Mouse (Mus musculus) heart, embryonic 14.5 days (tissue): ENCODE results near the gene Mucl3. TPM values are rescaled to one million over a fixed set of nuclear protein-coding genes. Genes with fewer than 3 reads are reported as not detected.

Source experiments
- ATAC-seq: fragments of 200-750 bp; cut with Nextera tagmentation; 2 replicates; pipeline ENCODE4 v1.8.0; 2017; ENCODE audit warnings: low read depth, moderate TSS enrichment; ENCODE audit not compliant: insufficient number of reproducible peaks, insufficient read depth, low FRiP score
- H3K27ac ChIP-seq, 2 experiments: fragments of 200-500 bp in 1 of 2; fragments of 300-500 bp in 1 of 2; sonication (generic) in 1 of 2; replicated peaks in 1 of 2; 2 replicates each; pipeline ENCODE4 v1.5.1; 2012 to 2014; ENCODE audit warnings: low read depth in 2 of 2, low read length in 2 of 2, control low read depth in 1 of 2, mild to moderate bottlenecking in 1 of 2, mixed read lengths in 1 of 2; ENCODE audit not compliant: control insufficient read depth in 1 of 2, insufficient read depth in 1 of 2
- H3K27me3 ChIP-seq: fragments of 300-500 bp; sonication (generic); 2 replicates; pipeline ENCODE4 v1.6.1; 2014; ENCODE audit warnings: mild to moderate bottlenecking, low read length, control low read depth; ENCODE audit not compliant: control insufficient read depth, insufficient read depth
- H3K36me3 ChIP-seq: fragments of 300-500 bp; sonication (generic); 2 replicates; pipeline ENCODE4 v1.6.1; 2014; ENCODE audit warnings: mild to moderate bottlenecking, control low read depth, low read length, mixed read lengths; ENCODE audit not compliant: control insufficient read depth, insufficient read depth
- H3K4me1 ChIP-seq, 2 experiments: fragments of 200-500 bp in 1 of 2; fragments of 300-500 bp in 1 of 2; sonication (generic) in 1 of 2; 2 replicates each; pipeline ENCODE4 v1.6.1; 2012 to 2014; ENCODE audit warnings: low read length in 2 of 2, control low read depth in 1 of 2, mixed read lengths in 1 of 2; ENCODE audit not compliant: control insufficient read depth in 2 of 2, insufficient read depth in 2 of 2
- H3K4me2 ChIP-seq: fragments of 300-500 bp; sonication (generic); 2 replicates; pipeline ENCODE4 v1.6.1; 2014; ENCODE audit warnings: mild to moderate bottlenecking, low read length
- H3K4me3 ChIP-seq, 2 experiments: fragments of 200-500 bp in 1 of 2; fragments of 300-500 bp in 1 of 2; sonication (generic) in 1 of 2; 2 replicates each; pipeline ENCODE4 v1.5.1; 2012 to 2014; ENCODE audit warnings: low read length in 2 of 2, mild to moderate bottlenecking in 2 of 2, control low read depth in 1 of 2, low read depth in 1 of 2, moderate library complexity in 1 of 2; ENCODE audit not compliant: control insufficient read depth in 1 of 2, insufficient read depth in 1 of 2
- H3K9ac ChIP-seq: fragments of 300-500 bp; sonication (generic); 2 replicates; pipeline ENCODE4 v1.6.1; 2014; ENCODE audit warnings: mild to moderate bottlenecking, low read length
- H3K9me3 ChIP-seq: fragments of 300-500 bp; sonication (generic); 2 replicates; pipeline ENCODE4 v1.6.1; 2016; ENCODE audit warnings: low read length, control low read depth; ENCODE audit not compliant: control insufficient read depth
- WGBS: fragments of 180-500 bp; shearing (Covaris S2); extraction: QIAGEN DNeasy Blood & Tissue Kit; methylation state at CpG from one replicate; pipeline ENCODE4 v1.1.7; 2014; 5-methylcytosine and 5-hydroxymethylcytosine counted together
- polyA plus RNA-seq: library from polyadenylated mRNA; unstranded; fragments of >200 nt; fragmentation: Nextera tagmentation; extraction: Ambion mirVana; gene quantifications from 2 replicates; pipeline ENCODE4 v1.2.1, GENCODE M21; 2014

Gene Mucl3
- polyA plus RNA-seq, 1 experiment from 2014 or later = not detected

DNA sequence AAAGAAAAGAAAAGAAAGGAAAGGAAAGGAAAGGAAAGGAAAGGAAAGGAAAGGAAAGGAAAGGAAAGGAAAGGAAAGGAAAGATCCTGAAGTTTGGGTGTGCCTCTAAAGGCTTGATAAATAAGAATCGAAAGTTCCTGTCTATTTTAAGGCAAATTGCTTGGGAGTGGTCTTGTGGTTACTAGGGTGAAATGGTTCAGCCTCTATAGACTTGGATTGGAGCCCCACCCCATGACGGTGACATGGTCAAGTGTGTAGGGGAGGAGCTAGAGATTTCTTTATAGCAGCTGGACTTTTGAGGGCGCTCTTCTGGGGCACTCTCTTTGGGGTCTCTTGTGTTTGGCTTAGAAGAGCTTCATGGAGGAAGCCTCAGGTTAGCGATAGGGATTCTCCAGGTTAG is 49.7 kb downstream of the Mucl3 start:
- Histone ChIP-seq H3K9me3 (no peaks in the 10 kb centered on the region), H3K27ac (no peak overlapping the region), H3K27me3 (no peaks in the 10 kb centered on the region), H3K9ac (no peak overlapping the region), H3K4me2 (no peak overlapping the region), H3K4me1 (no peaks in the 10 kb centered on the region), H3K36me3 (no peaks in the 10 kb centered on the region), H3K4me3 (no peak overlapping the region)
- 28% methylated on average over 4 of the region's 4 CpGs for WGBS
- no peak for ATAC-seq

- Histone ChIP-seq H3K27me3 (no peaks in the 10 kb centered on the region), H3K9me3 (peaks cover 2% of the 10 kb centered on the region; the same call in 1 of the 2 replicates), H3K36me3 (no peaks in the 10 kb centered on the region), H3K4me1 (no peaks in the 10 kb centered on the region), H3K9ac (no peak overlapping the region), H3K4me3 (no peak overlapping the region), H3K4me2 (no peak overlapping the region), H3K27ac (no peak overlapping the region)
- WGBS = 81% methylated on average over 9 of the region's 9 CpGs
- ATAC-seq = no peak
These were observed 51.4 kb downstream of the Mucl3 start for GRCm38 (mm10) chr17:35592131-35592530.

- 89% methylated on average over 15 of the region's 15 CpGs for WGBS
- ATAC-seq = no peak
These were observed 51.8 kb downstream of the Mucl3 start for GRCm38 (mm10) chr17:35591731-35592130.

GRCm38 (mm10) chr17:35591219-35591578 is 52.3 kb downstream of the Mucl3 start:
- no peak overlapping the region for H3K27ac ChIP-seq
- peaks cover 3% of the 10 kb centered on the region; the same call in 1 of the 2 replicates for H3K9me3 ChIP-seq
- no peak overlapping the region for H3K4me2 ChIP-seq
- no peak overlapping the region for H3K9ac ChIP-seq
- H3K4me3 ChIP-seq = no peak overlapping the region
- H3K4me1 ChIP-seq = no peaks in the 10 kb centered on the region
- no peaks in the 10 kb centered on the region for H3K36me3 ChIP-seq
- no peaks in the 10 kb centered on the region for H3K27me3 ChIP-seq
- WGBS = 92% methylated on average over 7 of the region's 7 CpGs
- no peak for ATAC-seq

More at GRCm38 (mm10) chr17:35591731-35592130, 51.8 kb downstream of the Mucl3 start:
- no peak overlapping the region for H3K9ac ChIP-seq
- peaks cover 3% of the 10 kb centered on the region; the same call in 1 of the 2 replicates for H3K9me3 ChIP-seq
- no peak overlapping the region for H3K4me2 ChIP-seq
- no peak overlapping the region for H3K27ac ChIP-seq
- H3K4me3 ChIP-seq = no peak overlapping the region
- H3K4me1 ChIP-seq = no peaks in the 10 kb centered on the region
- no peaks in the 10 kb centered on the region for H3K27me3 ChIP-seq
- H3K36me3 ChIP-seq = no peaks in the 10 kb centered on the region

DNA sequence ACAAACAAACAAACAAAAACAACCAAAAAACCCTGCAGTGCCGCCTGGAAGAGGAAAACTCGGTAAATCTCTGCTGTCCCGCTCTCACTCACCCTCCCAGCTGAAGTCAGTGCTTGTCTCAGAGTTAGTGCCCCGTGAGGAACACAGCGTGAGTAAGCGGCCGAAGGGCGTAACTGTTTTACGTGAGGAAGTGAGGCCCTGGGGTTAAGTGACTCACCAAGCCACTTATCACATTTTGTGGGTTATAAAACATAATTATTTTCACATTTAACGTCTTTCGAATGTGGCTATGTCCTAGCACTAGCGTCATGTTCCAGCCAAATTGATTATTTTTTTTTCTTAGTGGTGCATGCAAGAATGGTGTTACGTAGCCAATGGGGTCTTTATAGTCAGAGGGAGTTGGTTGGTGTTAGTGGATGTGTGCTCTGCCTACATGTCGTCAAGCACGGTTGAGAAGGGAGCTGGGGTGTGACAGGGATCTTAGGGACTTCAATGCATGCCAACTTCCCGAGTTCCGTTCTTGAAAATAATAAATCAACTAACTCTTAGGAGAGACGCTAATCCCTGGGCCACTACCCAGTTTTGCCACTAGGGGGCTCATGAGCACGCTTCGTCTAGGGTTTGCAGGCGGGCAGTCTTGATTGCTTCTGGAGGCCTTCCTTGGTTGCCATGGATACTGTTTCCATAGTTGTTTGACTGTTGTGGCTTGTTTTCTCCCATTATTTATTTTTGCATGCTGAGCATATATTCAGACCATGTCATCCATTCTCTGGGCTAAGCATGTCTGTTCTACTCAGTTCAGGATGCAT is 52.9 kb downstream of the Mucl3 start:
- Histone ChIP-seq H3K9ac (no peak overlapping the region), H3K27ac (no peak overlapping the region), H3K4me2 (no peak overlapping the region), H3K36me3 (no peaks in the 10 kb centered on the region), H3K4me3 (no peak overlapping the region), H3K9me3 (peaks cover 3% of the 10 kb centered on the region; the same call in 1 of the 2 replicates), H3K4me1 (no peaks in the 10 kb centered on the region), H3K27me3 (no peaks in the 10 kb centered on the region)
- no peak for ATAC-seq
- 50% methylated on average over 21 of the region's 21 CpGs for WGBS

- ATAC-seq = no peak
- Histone ChIP-seq H3K4me3 (no peak overlapping the region), H3K4me2 (no peak overlapping the region), H3K9me3 (peaks cover 3% of the 10 kb centered on the region; the same call in 1 of the 2 replicates), H3K4me1 (peaks cover 0 to 2% of the 10 kb centered on the region in 2 experiments; a peak in 1 of 4 replicates), H3K27ac (no peak overlapping the region), H3K27me3 (no peaks in the 10 kb centered on the region), H3K36me3 (no peaks in the 10 kb centered on the region), H3K9ac (no peak overlapping the region)
- 28% methylated on average over 4 of the region's 4 CpGs for WGBS
These were observed 55.1 kb downstream of the Mucl3 start for GRCm38 (mm10) chr17:35588387-35588786.

GRCm38 (mm10) chr17:35587291-35587690 is 56.2 kb downstream of the Mucl3 start:
- ATAC-seq = no peak
- 83% methylated on average over 1 of the region's 1 CpGs for WGBS

More at GRCm38 (mm10) chr17:35587291-35587690, 56.2 kb downstream of the Mucl3 start:
- peaks cover 3% of the 10 kb centered on the region; the same call in 1 of the 2 replicates for H3K9me3 ChIP-seq
- no peaks in the 10 kb centered on the region for H3K27me3 ChIP-seq
- no peak overlapping the region for H3K27ac ChIP-seq
- H3K4me2 ChIP-seq = no peak overlapping the region
- no peak overlapping the region for H3K4me3 ChIP-seq
- H3K9ac ChIP-seq = no peak overlapping the region
- H3K36me3 ChIP-seq = no peaks in the 10 kb centered on the region
- peaks cover 0 to 2% of the 10 kb centered on the region in 2 experiments; a peak in 1 of 4 replicates for H3K4me1 ChIP-seq
